Mouse (Mus musculus) C2C12 (cell line): Measurements from ENCODE around the gene Cldn9. TPM values are rescaled to one million over a fixed set of nuclear protein-coding genes. Genes with fewer than 3 reads are reported as not detected.

Source experiments
- H3K27me3 ChIP-seq: one replicate; pipeline ENCODE4 v1.6.1; 2011; ENCODE audit not compliant: control insufficient read depth, insufficient read depth, insufficient read length
- H3K36me3 ChIP-seq: one replicate; pipeline ENCODE4 v1.6.1; 2011; ENCODE audit not compliant: control insufficient read depth, insufficient read depth
- H3K4me3 ChIP-seq: one replicate; pipeline ENCODE4 v1.5.1; 2011; ENCODE audit warnings: mild to moderate bottlenecking, control low read depth; ENCODE audit not compliant: poor library complexity, insufficient read depth, severe bottlenecking
- H3K79me2 ChIP-seq: one replicate; pipeline ENCODE4 v1.6.1; 2011; ENCODE audit not compliant: control insufficient read depth, insufficient read depth
- H3K79me3 ChIP-seq: one replicate; pipeline ENCODE4 v1.6.1; 2011; ENCODE audit warnings: low read depth, control low read depth
- H3ac ChIP-seq: one replicate; pipeline ENCODE3; 2011; ENCODE audit warnings: low read depth; ENCODE audit not compliant: control insufficient read depth, insufficient read length
- CEBPB ChIP-seq: IDR thresholded peaks from one replicate; pipeline ENCODE4 v1.6.1; 2011; ENCODE audit warnings: low read depth, mild to moderate bottlenecking, control low read depth, moderate library complexity
- CTCF ChIP-seq: IDR thresholded peaks from one replicate; pipeline ENCODE4 v1.5.1; 2011; ENCODE audit not compliant: control insufficient read depth, insufficient read depth, insufficient read length
- FOSL1 ChIP-seq: IDR thresholded peaks from one replicate; pipeline ENCODE4 v1.8.0; 2011; ENCODE audit warnings: mild to moderate bottlenecking, low read length; ENCODE audit not compliant: poor library complexity, insufficient read depth, severe bottlenecking
- MAX ChIP-seq: IDR thresholded peaks from one replicate; pipeline ENCODE4 v1.6.1; 2011; ENCODE audit warnings: mild to moderate bottlenecking, control low read depth
- MYOD1 ChIP-seq: IDR thresholded peaks from one replicate; pipeline ENCODE4 v1.6.1; 2011; ENCODE audit warnings: low read depth; ENCODE audit not compliant: control insufficient read depth, insufficient read length
- MYOG ChIP-seq: IDR thresholded peaks from one replicate; pipeline ENCODE4 v1.6.1; 2011; ENCODE audit not compliant: control insufficient read depth, insufficient read length; ENCODE audit errors: extremely low read depth
- USF1 ChIP-seq: IDR thresholded peaks from one replicate; pipeline ENCODE4 v1.6.1; 2011; ENCODE audit warnings: low read depth, mild to moderate bottlenecking, control low read depth, moderate library complexity
- polyA plus RNA-seq: library from polyadenylated mRNA; unstranded; fragments of >200 nt; fragmentation: generic; extraction: Trizol; gene quantifications from one replicate; pipeline ENCODE4 v1.2.1, GENCODE M21; 2012; ENCODE audit warnings: missing spikeins

Cldn9 gene
- polyA plus RNA-seq, 1 experiment: 0.54 TPM

DNA sequence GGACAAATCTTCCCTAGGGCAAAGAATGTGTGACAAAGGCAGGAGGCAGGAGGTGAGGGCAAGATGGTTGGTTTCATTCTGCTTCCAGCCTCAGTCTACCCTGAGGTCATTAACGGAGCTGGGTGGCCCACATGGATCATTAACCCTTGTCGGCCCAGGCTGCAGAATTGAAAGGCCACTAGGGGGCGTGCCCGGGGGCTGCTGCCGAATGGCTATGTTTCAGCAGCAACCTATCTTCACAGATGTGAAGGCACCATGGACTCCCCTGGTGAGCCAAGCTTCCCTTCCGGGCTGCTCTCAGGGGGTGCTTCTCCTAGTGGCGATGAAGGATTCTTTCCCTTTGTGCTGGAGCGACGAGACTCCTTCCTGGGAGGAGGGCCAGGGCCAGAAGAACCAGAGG lies 22.3 kb downstream of the Cldn9 start:
- H3K27me3 ChIP-seq: no peaks in the 10 kb centered on the region
- H3K36me3 ChIP-seq: peaks cover 4% of the 10 kb centered on the region
- no peak overlapping the region for H3K4me3 ChIP-seq
- no peaks in the 10 kb centered on the region for H3K79me2 ChIP-seq
- no peaks in the 10 kb centered on the region for H3K79me3 ChIP-seq
- no peak overlapping the region for H3ac ChIP-seq
- no peak for TF ChIP-seq MYOD1
- peak; percentile 20 for TF ChIP-seq CTCF

DNA sequence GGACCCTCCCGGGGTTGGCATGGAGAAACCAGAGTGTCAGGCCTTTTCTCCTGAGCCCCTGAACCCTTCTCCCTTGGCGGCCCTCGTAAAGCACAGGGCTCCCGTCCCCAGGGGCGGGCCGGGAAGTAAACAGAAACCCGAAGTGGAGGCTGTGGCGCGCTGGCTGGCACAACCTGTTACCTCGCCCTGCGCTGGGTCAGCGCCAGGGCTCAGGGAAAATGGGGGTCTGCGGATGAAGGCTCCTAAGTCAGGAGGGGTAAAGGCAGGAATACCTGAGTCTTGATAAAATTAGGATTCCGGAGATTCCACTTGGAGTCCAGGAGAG lies 23.0 kb downstream of the Cldn9 start:
- H3K4me3 ChIP-seq: no peak overlapping the region
- H3K79me3 ChIP-seq: no peaks in the 10 kb centered on the region
- H3K27me3 ChIP-seq: no peaks in the 10 kb centered on the region
- H3ac ChIP-seq: no peak overlapping the region
- H3K36me3 ChIP-seq: no peaks in the 10 kb centered on the region
- TF ChIP-seq FOSL1: no peak
- TF ChIP-seq CEBPB: no peak
- no peak for TF ChIP-seq USF1
- no peak for TF ChIP-seq MAX
- TF ChIP-seq CTCF: no peak
- no peak for TF ChIP-seq MYOG
- TF ChIP-seq MYOD1: no peak
- H3K79me2 ChIP-seq: no peaks in the 10 kb centered on the region

DNA sequence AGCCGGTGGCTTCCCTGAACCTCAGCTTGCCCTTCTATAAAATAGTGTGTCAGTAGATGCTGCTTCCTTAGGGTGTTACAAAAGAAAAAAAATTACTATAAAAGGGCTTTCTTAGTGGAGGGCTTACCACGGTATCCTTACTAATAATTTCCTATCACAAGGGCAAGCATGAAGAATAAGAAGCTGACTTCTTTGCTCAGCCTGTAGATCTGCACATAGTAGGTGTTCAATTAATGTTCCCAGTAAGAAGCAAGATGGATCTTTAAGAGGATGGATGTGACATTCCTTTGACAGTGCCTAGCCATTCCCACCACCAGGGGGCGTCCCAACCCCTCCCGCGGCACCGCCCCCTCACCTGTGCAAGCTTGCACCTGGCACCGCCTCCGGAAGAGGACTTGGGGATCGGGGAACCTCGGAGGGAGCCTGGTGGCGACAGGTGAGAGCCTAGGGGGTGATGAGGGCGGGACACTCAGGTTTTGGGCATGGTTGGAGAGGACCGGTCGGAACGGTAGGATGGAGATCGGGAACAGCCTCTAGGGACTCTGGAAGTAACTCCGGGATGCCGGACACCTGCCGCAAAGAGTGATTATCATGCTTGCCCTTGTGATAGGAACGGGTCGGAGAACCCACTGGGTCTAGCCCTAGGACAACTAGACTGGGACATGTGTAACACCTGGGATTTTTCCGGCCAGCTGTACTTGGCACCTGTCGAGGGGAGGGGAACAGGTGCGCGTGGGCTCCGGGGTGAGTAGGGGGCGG lies 23.5 kb downstream of the Cldn9 start, which contains the start of gene Bicdl2:
Bicdl2 (plus strand) TSS at position 390 of the 759 bp plus-strand sequence.
- Histone ChIP-seq H3K27me3 (no peaks in the 10 kb centered on the region), H3ac (no peak within 1 kb of the TSS), H3K4me3 (no peak within 1 kb of the TSS), H3K36me3 (no peaks in the 10 kb centered on the region), H3K79me3 (no peaks in the 10 kb centered on the region), H3K79me2 (no peaks in the 10 kb centered on the region)
- TF ChIP-seq CEBPB (no peak), USF1 (no peak), MYOD1 (no peak), MYOG (no peak), MAX (no peak), FOSL1 (no peak), CTCF (peak; percentile 43)

DNA sequence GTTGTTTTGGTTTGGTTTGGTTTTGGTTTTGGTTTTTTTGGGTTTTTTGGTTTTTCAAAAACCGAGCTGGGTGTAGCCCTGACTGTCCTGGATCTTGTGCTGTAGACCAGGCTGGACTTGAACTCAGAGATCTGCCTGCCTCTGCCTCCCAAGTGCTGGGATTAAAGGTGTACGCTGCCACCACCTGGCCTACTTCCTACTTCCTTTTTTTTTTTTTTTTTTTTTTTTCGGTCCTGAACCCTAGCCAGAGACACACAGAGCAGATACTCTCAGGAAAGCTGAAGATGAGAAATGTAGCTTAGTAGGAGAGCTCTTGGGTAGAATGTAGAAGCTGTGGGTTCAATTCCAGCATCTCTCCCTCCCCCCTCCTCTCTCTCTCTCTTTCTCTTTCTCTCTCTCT lies 25.4 kb downstream of the Cldn9 start:
- Histone ChIP-seq H3K79me2 (no peaks in the 10 kb centered on the region), H3K4me3 (no peak overlapping the region), H3ac (no peak overlapping the region), H3K36me3 (no peaks in the 10 kb centered on the region), H3K79me3 (no peaks in the 10 kb centered on the region), H3K27me3 (no peaks in the 10 kb centered on the region)
- TF ChIP-seq MYOD1: no peak
- TF ChIP-seq CTCF: no peak
- no peak for TF ChIP-seq MYOG
- no peak for TF ChIP-seq CEBPB
- no peak for TF ChIP-seq FOSL1
- TF ChIP-seq MAX: no peak
- TF ChIP-seq USF1: no peak

DNA sequence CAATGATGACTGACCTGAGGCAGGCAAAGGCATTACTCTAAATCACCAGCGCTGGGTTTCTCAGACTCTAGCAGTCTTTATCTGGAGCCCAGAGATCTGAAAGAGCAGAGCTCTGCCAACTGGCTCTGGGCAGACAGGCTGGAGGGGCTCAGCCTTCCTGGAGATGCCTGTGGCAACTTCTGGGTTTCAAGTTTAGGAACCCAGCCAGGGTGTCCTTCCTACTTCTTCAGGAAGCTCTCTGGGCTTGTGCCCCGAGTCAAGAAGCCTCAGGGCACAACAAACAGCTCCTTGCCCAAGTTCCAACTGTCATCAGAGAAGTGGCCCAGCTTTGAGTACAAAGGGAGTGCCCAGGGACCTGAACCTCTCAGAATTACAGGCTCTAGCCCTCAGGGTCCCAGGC lies 29.4 kb downstream of the Cldn9 start:
- Histone ChIP-seq H3K79me3 (no peaks in the 10 kb centered on the region), H3K27me3 (no peaks in the 10 kb centered on the region), H3K79me2 (no peaks in the 10 kb centered on the region), H3ac (no peak overlapping the region), H3K4me3 (no peak overlapping the region), H3K36me3 (no peaks in the 10 kb centered on the region)
- no peak for TF ChIP-seq USF1
- no peak for TF ChIP-seq CEBPB
- TF ChIP-seq MAX: no peak
- TF ChIP-seq CTCF: no peak
- TF ChIP-seq MYOG: no peak
- no peak for TF ChIP-seq FOSL1
- TF ChIP-seq MYOD1: no peak

DNA sequence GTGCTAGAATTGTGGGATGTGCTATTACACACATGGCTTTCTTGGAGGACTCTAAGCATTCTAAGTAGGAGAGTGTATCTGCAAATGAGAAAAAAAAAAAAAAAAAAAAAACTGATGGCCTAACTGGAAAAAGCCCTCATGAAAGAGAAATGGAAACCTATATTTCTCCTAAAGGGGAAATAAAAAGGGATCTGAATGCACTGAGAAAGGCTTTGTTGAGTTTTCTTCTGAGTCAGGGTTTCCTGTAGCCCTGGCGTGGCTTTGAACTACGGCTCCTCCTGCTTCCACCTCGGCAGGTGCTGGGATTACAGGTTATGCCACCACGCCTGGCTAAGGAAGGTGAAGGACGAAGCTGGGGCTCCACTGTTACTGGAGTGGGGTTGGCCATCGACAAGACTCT lies 29.8 kb downstream of the Cldn9 start:
- no peak for TF ChIP-seq MYOD1
- TF ChIP-seq CEBPB: no peak
- TF ChIP-seq USF1: no peak
- no peak for TF ChIP-seq CTCF
- TF ChIP-seq MYOG: no peak
- no peak for TF ChIP-seq MAX
- no peak for TF ChIP-seq FOSL1
- Histone ChIP-seq H3K79me2 (no peaks in the 10 kb centered on the region), H3ac (no peak overlapping the region), H3K79me3 (no peaks in the 10 kb centered on the region), H3K36me3 (no peaks in the 10 kb centered on the region), H3K4me3 (no peak overlapping the region), H3K27me3 (no peaks in the 10 kb centered on the region)
